Mouse (Mus musculus) cerebellum, postnatal 4 days (tissue): ENCODE data around the gene Nr1h3.

ENCODE experiments used
- DNase-seq, 2 experiments: peaks; one replicate each; pipeline ENCODE4 v3.0.0; 2022; ENCODE audit warnings: low spot score in 2 of 2, mixed read lengths in 1 of 2

Gene Nr1h3

GRCm38 (mm10) chr2:91186208-91186607, 16.4 kb downstream of the Nr1h3 start:
- DNase-seq = no peak

- DNase-seq = no peak
These were observed 18.8 kb downstream of the Nr1h3 start, which contains the start of gene Madd for GRCm38 (mm10) chr2:91183711-91184405. Gene Madd (minus strand): TSS chr2:91183837.

GRCm38 (mm10) chr2:91183148-91183513, 19.5 kb downstream of the Nr1h3 start:
- peak; percentile 82 to 92 for DNase-seq

- DNase-seq = peak; percentile 73 to 85
These were observed 20.1 kb downstream of the Nr1h3 start for GRCm38 (mm10) chr2:91182405-91183147.

GRCm38 (mm10) chr2:91182016-91182404, 20.6 kb downstream of the Nr1h3 start:
- DNase-seq = no peak

- no peak for DNase-seq
These were observed 21.9 kb downstream of the Nr1h3 start for GRCm38 (mm10) chr2:91180706-91181105.

- DNase-seq = no peak
These were observed 22.8 kb downstream of the Nr1h3 start for GRCm38 (mm10) chr2:91179825-91180224.

GRCm38 (mm10) chr2:91176234-91176633, 26.4 kb downstream of the Nr1h3 start:
- DNase-seq = no peak

GRCm38 (mm10) chr2:91175490-91175889, 27.1 kb downstream of the Nr1h3 start:
- no peak for DNase-seq

GRCm38 (mm10) chr2:91169587-91170322, 32.9 kb downstream of the Nr1h3 start:
- DNase-seq = no peak

- DNase-seq = no peak
These were observed 35.0 kb downstream of the Nr1h3 start for GRCm38 (mm10) chr2:91167629-91168028.

- no peak for DNase-seq
These were observed 37.6 kb downstream of the Nr1h3 start for GRCm38 (mm10) chr2:91164991-91165390.

GRCm38 (mm10) chr2:91163532-91163931, 39.1 kb downstream of the Nr1h3 start:
- DNase-seq = no peak

- no peak for DNase-seq
These were observed 39.7 kb downstream of the Nr1h3 start for GRCm38 (mm10) chr2:91162952-91163351.

- DNase-seq = no peak
These were observed 42.0 kb downstream of the Nr1h3 start for GRCm38 (mm10) chr2:91160591-91160990.

- DNase-seq = no peak
These were observed 45.5 kb downstream of the Nr1h3 start for GRCm38 (mm10) chr2:91157002-91157752.

- no peak for DNase-seq
These were observed 48.5 kb downstream of the Nr1h3 start for GRCm38 (mm10) chr2:91154091-91154490.

- DNase-seq = no peak
These were observed 49.7 kb downstream of the Nr1h3 start for GRCm38 (mm10) chr2:91152885-91153377.

GRCm38 (mm10) chr2:91151331-91151730, 51.3 kb downstream of the Nr1h3 start:
- no peak for DNase-seq

- no peak for DNase-seq
These were observed 54.5 kb downstream of the Nr1h3 start for GRCm38 (mm10) chr2:91148101-91148500.

GRCm38 (mm10) chr2:91143401-91143800, 59.2 kb downstream of the Nr1h3 start:
- DNase-seq = no peak

GRCm38 (mm10) chr2:91142920-91143319, 59.7 kb downstream of the Nr1h3 start:
- no peak for DNase-seq
